Mouse (Mus musculus) neural tube, embryonic 10.5 days (tissue): ENCODE measurements around the gene Srek1.

Experiments used
- DNase-seq: peaks from one replicate; pipeline ENCODE4 v3.0.0-alpha.2; 2017; ENCODE audit warnings: low spot score; ENCODE audit errors: extremely low spot score

The Srek1 gene

DNA sequence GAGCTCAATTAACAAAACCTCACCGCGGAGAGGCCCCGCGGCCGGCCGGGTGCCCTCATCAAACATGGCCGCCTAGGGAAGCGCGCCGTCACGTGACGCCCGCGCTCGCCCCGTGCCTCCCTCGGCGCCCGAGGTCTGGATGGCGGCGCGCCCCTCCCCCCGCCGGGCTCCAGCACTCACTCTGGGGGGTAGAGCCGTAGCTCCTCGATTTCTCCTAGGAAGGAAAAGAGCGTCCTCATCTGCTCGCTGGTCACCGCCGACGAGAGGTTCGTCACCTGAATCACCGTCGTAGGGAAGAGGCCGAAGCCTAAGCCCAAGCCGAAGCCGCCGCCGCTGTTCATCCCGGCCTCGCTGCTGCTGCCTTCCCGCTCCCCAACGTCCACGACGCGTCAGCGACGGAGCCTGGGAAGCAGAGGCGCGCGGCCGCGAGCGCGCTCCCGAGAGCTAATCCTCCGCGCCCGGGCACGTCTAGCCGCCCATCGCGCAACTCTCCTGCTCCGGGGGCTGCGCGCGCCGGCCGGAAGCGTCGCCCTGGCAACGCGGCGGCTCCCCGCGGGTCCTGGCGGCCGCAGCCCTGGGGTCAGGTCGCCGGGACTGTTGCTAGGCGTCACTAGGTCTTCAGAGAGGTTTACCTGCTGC lies at the start of gene Srek1:
Gene Srek1, minus strand, starts transcription at position 490 of the 639 bp plus-strand sequence.
- peak; percentile 98 for DNase-seq

DNA sequence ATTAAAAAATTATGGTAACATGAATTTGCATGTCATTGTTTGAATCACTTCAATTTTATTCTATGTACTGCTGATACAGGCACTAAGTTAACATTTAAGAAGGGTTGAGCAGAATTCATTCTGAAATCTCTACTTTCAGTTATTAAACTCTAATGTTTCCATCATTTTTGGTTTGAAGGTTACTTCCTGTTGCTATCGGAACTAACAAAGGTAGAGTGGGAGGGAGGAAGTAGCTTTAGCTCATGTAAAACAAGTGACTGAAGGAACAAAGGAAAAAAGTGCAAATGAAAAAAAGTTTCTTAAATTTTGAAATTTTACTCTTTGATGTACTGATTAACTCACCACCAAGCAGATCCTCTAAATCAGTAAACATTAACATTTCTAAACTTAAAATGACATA lies 47.9 kb upstream of the Srek1 start:
- no peak for DNase-seq

DNA sequence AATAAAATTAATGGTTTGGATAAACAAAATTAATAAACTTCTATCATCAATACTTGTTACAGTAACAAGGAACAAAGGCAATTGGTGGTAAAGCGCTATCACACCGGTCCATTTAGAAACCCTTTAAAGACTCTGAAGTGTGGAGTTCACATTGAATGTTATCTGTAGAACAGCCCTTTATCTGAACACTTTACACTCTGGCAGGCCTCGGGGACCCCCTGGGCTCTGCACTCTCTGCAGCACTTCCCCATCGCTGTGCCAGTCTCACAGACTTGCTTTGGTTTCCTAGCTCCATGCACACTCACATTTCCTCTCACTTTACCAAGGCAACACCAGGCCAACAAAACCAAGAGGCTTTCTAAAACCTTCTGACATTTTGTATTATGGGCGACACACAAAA lies 45.0 kb upstream of the Srek1 start:
- DNase-seq, result no peak

DNA sequence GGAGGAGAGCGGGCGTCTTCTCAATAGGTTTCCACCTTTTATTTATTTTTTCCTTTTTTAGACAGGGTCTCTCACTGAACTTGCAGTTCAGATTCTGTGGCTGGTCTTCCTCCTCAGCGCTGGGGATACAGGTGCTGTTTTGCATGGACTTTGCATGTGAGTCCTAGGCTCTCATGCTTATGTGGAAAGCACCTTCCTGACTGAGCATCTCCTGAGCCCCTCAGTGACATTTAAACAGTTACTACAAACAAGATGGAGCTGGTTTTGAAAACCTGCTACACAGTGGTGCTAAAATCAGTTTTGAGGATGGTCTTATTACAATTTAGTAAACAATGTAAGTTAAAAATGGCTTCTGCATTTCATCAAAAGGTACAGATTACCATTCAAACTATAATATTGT lies 43.5 kb upstream of the Srek1 start:
- DNase-seq, result no peak

DNA sequence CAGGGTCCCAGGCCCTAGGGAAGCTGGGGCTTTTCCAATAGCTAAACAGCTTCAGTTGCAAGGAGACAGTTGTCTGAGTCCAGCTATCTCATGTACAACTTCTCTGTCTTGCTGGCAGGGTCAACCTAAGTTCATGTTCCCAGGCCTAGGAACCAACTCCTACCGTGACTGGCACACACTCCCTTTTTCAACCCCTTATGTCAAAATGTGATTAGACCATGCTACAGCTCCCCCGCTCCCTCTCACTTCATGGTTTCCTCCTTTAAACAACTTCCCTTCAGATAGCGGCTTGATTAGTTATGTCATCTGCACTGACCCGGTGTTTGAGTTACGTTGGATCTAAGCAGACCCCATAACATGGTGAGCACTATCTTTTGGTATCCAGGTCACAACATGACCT lies 33.1 kb upstream of the Srek1 start:
- DNase-seq, result no peak

DNA sequence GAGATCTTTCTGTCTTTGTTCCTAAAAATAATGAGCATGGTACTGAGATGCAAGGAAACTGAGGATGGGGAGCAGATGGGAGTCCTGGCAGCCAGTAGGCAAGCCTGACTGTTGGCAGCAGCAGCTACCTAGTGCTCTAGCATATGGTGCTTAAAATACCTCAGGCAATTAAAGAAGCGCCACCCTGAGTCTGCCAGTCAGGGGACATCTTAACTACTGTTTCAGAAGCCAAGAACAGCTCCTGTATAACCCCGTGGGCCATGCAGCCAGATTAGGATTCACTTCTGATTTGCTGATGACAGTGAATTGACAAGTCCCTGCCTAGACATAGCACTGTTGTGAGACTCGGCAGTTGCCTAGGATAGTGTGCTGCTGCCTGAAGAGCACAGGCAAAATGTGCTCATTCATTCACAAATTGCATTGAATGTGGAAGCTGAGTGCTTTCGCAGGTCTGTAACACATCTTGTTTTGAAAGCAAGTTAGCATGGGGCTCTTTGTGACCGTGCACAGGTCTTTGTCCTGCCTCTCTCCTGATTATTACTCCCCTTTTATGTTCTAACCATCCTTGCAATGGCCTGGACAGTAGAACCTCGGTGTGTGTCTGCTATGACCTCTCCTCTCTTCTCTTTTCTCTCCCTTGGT lies 31.9 kb upstream of the Srek1 start:
- no peak for DNase-seq

DNA sequence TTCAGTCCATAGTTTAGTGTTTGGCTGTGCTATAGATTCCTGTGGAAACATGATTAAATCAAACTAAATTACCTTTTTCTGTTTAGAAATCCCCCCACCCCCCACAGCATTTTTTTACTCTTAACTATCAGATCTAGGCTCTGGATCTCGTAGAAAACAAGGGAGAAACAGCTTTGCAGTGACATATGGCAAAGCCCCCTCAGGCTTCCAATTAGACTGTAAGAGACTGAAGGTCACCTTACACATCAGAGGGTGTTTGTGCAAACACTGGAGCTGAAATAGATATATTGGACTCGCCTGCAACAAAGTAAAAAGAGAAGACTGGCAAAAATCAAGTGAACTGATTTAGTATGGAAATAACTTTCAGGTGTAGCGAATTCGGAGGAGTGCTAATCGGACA lies 29.3 kb upstream of the Srek1 start:
- DNase-seq, result no peak

DNA sequence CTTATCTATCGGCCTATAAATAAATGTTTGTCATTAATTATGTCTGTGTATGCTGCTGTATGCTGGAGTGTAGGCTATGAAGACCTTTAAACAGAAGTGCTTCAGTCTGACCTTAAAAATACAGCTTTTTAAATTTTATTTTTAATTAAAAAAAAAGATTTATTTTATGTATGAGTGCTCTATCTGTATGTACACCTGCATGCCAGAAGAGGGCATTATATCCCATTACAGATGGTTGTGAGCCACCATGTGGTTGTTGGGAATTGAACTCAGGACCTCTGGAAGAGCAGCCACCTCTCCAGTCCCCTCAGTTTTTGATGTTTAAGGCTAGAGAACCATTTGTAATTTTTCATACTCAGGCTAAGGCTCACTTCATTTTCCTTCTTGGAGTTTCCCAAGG lies 26.6 kb upstream of the Srek1 start:
- no peak for DNase-seq

DNA sequence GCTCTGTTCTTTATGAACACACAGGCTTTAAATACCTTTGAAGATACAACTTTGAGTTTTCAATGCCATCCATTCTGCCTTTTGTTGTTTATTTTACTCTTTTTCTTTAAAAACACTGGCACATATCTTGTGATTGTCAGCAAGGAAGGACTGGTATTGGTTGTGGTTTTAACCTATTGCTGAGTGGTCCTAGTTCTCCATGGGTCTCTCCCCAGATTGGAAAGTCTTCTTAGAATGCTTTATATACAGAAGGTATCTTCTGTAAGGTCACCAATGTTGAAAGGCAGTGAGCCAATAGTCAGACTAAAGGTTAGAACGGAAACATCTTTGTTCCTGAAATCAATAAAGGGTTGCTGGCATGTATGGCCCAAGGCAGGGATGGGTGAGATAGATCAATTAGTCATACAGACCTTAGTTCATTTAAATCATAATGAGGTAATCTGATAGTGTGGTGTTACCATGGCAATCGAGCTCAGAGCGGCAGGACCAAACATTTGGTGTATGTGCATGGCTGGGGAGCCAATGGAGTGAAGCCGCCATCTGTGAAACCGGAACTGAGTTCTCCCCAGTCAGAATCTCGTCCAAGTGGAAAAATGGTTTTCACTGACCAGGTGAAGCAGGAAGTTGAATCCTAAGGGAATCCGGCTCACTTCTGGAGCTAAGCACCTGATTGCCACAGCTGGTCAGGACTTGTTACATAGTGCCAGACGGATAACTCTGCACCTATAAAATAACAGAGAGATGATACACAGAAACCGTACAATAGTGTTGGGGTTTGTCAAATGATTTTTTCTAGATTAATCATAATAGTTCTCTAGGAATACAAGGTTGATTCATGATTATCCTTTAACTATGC lies 20.5 kb upstream of the Srek1 start:
- no peak for DNase-seq

DNA sequence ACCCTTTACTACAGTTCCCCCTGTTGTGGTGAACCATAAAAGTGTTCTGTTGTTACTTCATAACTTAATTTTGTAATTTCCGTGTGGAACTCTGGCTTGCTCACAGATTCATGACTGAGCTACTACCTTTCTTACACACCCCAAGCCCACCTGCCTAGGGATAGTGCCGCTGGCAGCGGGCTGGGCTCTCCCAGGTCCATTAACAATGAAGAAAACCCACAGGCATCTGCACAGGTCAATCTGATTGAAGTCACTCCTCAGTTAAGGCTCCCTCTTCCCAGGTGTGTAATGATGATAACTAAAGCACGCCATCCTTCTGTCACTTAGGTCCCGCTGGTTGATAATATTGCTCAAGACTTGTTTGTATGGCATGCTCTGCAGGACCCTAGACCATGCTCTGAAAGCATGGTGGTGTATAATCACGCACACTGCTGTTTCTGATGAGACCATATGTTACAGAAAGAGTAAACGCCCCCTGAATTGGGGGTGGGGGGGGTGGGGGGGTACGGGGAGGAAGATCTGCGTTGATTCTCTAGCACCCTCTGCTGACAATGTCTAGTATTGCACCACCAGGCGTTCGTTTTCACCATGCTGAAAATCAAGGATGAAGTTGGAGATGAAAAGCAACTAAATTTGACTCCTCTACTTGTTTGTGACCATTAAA lies 5.6 kb upstream of the Srek1 start:
- peak; percentile 55 for DNase-seq

DNA sequence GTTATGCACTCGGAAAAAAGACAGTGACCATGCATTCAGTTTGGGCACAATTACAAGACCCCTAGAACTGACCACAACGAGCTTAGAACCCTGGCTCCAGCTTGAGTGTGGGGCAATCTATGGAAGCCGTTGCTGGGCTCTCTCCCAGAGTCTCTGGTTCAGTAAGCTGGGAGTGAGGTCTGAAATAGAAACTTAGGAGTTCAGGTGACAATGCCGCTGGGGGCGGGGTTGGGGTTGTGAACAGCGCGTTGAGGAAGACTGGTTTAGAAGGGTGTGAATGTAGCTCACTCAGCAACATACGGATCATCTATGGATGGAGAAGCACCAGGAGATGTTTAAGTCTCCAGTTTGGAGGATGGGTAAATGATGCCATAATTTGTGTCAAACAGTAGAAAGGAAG lies 2.7 kb upstream of the Srek1 start:
- no peak for DNase-seq

DNA sequence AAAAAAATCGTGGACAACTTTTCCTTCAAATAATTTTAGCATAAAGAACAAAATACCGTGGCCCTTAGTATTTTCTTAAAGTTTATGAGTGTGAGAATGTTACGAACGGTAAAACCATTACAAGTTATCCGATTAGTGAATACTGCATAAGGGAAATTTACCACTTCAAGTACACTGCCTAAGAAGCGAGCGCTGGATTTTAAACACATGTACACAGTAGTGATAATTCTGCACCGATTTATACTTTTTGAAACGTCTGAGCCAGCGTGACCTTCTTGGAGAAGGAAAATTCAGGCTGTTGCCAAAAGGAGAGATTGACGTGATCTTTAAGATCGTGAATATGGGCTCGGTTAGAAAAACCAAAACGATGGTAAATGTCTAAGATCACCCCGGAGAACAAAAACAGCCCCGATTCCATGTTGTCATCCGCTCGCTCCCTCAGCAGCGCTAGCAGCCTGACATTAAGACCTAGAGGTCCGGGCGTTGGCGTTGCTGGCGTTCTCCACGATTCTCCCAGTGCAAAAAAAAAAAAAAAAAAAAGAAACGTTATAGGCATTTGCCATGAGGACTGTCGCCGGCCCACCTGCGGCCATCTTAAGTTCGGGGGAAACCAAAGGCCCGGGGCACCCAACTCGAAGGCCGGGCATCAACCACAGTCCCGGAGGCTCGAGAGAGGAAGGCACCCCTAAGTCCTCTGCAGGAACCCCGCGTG lies 845 bp downstream of the Srek1 start:
- no peak for DNase-seq

DNA sequence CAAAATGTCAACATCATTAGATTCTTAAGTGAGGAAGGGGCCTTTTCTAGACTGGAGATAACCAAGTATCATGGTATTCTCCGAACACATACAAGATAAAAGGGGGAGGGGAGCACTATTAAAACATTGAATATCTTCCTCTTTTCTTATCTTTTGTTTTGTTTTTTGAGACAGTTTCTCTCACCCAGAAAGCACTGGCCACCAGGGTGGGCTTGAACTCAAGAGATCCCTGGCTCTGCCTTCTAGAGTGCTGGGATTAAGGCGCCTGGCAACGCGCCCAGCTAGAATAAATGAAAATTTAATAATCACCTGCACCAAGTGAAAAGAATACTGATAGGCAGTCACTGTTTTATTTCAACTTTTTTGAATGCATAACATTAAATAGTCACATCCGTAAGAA lies 1.5 kb downstream of the Srek1 start:
- no peak for DNase-seq

DNA sequence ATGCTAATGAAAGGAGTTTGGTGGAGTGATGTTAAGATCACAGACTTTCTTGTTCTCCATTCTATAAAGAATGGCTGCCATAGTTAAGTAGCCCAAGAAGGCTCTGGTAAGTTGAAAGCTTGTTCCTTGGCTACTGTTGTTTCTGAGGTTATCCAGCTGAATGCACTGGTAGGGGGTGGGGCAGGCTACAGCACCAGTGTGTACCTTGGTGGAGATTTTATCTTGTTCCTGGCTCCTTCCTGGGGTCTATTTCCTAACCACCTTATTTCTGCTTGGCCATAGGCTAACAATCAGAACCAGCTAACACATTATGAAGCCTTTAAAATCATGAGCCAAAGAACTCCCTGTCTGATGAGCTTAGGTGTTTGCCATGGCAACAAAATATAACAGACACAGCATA lies 3.6 kb downstream of the Srek1 start:
- no peak for DNase-seq

DNA sequence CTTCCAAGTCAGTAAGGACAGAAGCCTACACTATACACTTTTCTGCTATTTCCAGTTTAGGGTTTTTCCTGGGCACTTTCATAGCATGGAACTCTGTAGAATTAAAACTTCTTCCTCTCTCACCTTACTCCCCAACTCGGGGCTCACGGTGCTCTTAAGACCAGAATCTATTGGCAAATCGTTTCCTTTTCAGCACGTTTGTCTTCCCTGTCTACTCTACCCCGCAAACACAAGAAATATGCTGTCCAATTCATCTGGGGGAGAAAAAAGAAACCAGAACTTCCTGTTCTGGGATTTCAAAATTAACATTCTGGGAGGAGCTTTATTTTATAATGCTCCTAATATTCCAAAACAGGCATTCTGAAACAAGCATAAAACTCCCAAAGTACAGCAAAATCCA lies 6.5 kb downstream of the Srek1 start:
- no peak for DNase-seq

DNA sequence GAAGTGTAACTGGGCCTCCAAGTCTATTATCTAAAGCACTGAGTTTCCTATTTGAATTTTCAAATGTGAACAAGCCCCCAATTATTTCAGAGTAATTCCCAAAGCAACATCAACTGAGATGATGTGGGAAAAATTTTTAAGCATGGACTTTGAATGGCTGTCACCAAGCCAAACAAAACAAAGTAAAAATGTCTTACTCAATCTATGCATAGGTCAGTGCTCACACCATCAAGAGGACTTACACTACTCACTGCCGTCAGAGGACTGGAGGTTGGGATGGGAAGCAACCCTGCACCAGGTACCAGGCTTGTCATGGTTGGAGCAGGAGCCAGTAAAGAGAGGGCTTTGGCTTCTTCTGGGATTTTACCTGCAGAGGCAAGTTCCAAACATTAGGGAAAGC lies 10.8 kb downstream of the Srek1 start:
- DNase-seq, result no peak

DNA sequence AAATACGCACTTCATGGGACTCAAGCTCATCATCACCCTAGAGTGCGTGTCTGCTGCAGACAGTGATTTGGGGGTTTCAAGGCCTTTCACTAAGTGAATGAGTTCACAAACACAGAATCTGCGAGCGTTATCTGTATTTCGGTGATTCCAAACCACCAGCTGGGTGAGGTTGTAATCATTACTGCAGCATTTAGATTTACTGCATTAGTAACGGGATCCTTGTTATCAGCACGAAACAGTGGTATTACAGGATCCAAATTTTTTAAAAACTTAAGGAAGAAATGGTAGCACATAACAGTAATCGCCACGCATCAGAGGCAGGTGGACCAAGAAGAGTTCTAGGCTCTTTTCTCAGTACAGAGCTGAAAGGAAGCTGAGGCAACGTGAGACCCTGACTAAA lies 12.4 kb downstream of the Srek1 start:
- DNase-seq, result no peak

DNA sequence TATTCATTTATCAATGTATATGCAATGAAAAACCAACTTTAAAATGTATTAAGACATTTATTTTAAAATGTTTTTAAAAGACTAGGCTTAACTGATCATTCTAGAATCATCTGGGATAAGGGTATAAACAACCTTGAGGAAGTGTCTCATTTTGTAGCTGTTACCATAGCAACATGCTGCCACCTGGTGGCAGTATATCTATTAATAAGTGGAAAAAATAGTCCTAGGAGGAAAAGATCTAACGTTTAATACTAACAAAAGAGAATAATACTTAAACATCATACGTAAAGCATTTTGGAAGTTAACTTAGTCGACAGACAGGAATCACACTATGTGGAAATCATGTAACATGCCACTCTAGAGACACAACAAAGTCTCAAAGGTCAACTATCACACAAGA lies 23.0 kb downstream of the Srek1 start:
- DNase-seq, result no peak

DNA sequence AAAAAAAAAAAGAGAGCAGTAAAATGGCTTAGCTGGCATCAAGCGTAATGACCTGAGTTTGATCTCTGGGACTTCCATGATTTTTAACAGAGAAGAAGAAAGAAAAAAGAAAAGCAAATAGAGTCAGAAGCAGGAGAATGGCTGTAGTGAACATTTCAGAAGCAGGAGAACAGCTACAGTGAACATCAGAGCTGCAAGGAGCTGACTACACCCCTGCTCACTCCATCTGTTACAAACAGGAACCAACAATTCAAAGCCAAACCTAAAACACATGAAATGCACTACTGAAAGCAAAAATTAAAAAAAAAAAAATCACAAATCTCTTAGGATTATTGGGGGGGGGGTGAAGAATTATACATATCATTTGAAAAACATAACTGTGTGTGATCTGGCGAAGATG lies 28.7 kb downstream of the Srek1 start:
- no peak for DNase-seq

DNA sequence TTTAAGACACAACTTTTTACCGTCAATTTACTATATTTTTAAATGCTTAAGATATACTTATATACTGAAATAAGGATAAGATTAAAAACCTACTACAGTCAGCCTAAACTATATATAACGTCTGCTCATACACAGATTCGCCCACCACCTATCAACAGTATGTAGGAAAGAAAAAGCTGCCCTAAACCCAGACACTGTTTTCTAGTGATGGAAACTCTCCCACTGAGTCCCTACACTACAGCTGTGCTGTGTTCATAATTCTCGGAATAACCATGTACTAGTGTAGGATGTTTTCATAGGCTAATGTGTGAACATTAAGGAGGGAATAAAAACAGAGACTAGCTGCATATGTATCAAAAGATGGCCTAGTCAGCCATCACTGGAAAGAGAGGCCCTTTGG lies 29.2 kb downstream of the Srek1 start:
- DNase-seq, result no peak

DNA sequence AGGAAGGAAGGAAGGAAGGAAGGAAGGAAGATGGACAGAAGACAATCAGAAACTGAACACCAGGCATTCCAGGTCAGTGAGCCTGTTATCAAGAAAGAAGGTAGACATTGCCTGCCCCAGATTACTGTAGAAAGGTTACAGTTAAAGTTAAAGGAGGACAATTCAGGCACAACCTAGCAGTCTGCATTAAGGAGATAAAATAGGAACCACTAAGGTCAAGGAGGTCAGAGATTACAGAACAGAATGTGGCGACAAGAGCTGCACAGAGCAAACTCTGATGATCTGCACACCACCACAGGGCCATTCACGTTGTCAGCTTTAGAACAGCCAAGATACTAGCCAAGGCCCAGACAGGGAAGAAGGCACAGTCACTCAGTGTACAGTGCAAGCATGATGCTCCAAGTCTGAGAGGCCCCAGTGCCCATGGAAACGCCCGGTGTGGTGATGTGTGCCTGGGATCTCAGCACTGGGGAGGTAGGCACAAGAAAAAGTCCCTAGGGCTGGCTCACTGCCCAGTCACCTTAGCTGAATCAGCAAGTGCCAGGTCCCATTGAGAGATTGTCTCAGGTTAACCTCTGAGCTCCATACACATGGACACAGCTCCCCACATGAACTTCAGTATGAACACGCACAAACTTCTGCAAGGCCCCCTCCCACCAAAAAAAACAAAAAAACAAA lies 38.9 kb downstream of the Srek1 start:
- no peak for DNase-seq
